In genomic region chr3:14887686-14888295, GRCm38 (mm10) we compare ENCODE assay signal across 9 mouse cellular contexts. TPM values are rescaled to one million over a fixed set of nuclear protein-coding genes. Genes with fewer than 3 reads are reported as not detected.
DNase-seq lines count a peak whose midpoint lies in the region; ATAC-seq and TF ChIP-seq lines count a peak whose summit lies in the region.
"Had no signal": no experiment of that assay in that cellular context is flagged by ENCODE, and none has a peak within 500 bp of the region (broad histone marks: within the 10 kb centered on the region; RNA-seq: fewer than 3 reads in every experiment).

No protein-coding gene starts in this region.

- WGBS in forebrain, embryonic 10.5 days = 69% methylated on average over 10 of the region's 10 CpGs
- WGBS in forebrain, embryonic 11.5 days = 69% methylated on average over 10 of the region's 10 CpGs
- 44% methylated on average over 10 of the region's 10 CpGs for WGBS in spleen, adult 2 months

- TF ChIP-seq POLR2A in spleen, adult 2 months (IDR thresholded peaks at IDR 0.05; ENCODE audit: low read depth, low read length) = no peak

- TF ChIP-seq CTCF in spleen, adult 2 months (IDR thresholded peaks at IDR 0.05; ENCODE audit: extremely low read depth, insufficient read depth, insufficient read length, insufficient replicate concordance) = no peak

- no peak for DNase-seq in forebrain, embryonic 10.5 days (ENCODE audit: extremely low spot score, low spot score)
- no peak for DNase-seq in forebrain, embryonic 11.5 days (ENCODE audit: low spot score)
- DNase-seq in spleen, adult 2 months (ENCODE audit: low read depth in 1 of 2, low spot score in 2 of 2) = no peak
- DNase-seq in spleen, postnatal 14 days (ENCODE audit: low spot score in 2 of 2) = no peak
- DNase-seq in lung, postnatal 10 days = peak; percentile 49
- no peak for DNase-seq in T-cell, adult 2 months (ENCODE audit: low spot score)
- DNase-seq in gastrocnemius, postnatal 36 days = no peak
- DNase-seq in layer of hippocampus, postnatal 10 days (ENCODE audit: low spot score in 2 of 2) = no peak
- DNase-seq: heart, adult 18-20 months had no signal

- no peak overlapping the region for H3K4me2 ChIP-seq in forebrain, embryonic 11.5 days (ENCODE audit: low read depth, low read length, severe bottlenecking)

- no peaks in the 10 kb centered on the region for H3K9me3 ChIP-seq in forebrain, embryonic 10.5 days
- H3K9me3 ChIP-seq in forebrain, embryonic 11.5 days (ENCODE audit: control insufficient read depth, low read length) = no peaks in the 10 kb centered on the region

- ATAC-seq in forebrain, embryonic 11.5 days (replicated peaks; ENCODE audit: low FRiP score) = no peak

- peaks cover 25% of the 10 kb centered on the region for H3K4me1 ChIP-seq in forebrain, embryonic 10.5 days
- H3K4me1 ChIP-seq in forebrain, embryonic 11.5 days (replicated peaks; ENCODE audit: control insufficient read depth, insufficient read depth, low read length) = no peaks in the 10 kb centered on the region
- H3K4me1 ChIP-seq in spleen, adult 2 months (ENCODE audit: control insufficient read depth, insufficient read depth, insufficient read length) = peaks cover 4% of the 10 kb centered on the region; the same call in 1 of the 2 replicates

- no peak overlapping the region for H3K9ac ChIP-seq in forebrain, embryonic 11.5 days (ENCODE audit: low read length)

- H3K27me3 ChIP-seq in forebrain, embryonic 10.5 days (ENCODE audit: poor library complexity, severe bottlenecking) = peaks cover 28% of the 10 kb centered on the region
- peaks cover 5% of the 10 kb centered on the region; the same call in 1 of the 2 replicates for H3K27me3 ChIP-seq in forebrain, embryonic 11.5 days (ENCODE audit: control insufficient read depth, insufficient read depth, low read length)
- peaks cover 10% of the 10 kb centered on the region for H3K27me3 ChIP-seq in spleen, adult 2 months (ENCODE audit: control insufficient read depth, insufficient read depth, low read length)

- H3K36me3 ChIP-seq in forebrain, embryonic 10.5 days (replicated peaks) = no peaks in the 10 kb centered on the region
- H3K36me3 ChIP-seq in forebrain, embryonic 11.5 days (ENCODE audit: control insufficient read depth, insufficient read depth, low read length) = no peaks in the 10 kb centered on the region
- no peaks in the 10 kb centered on the region for H3K36me3 ChIP-seq in spleen, adult 2 months (ENCODE audit: control insufficient read depth, insufficient read depth, low read length)

- H3K27ac ChIP-seq in forebrain, embryonic 10.5 days = no peak overlapping the region
- H3K27ac ChIP-seq in forebrain, embryonic 11.5 days (ENCODE audit: low read depth, low read length) = no peak overlapping the region
- no peak overlapping the region for H3K27ac ChIP-seq in spleen, adult 2 months (ENCODE audit: insufficient read depth, low read length)

- intact Hi-C loops in gastrocnemius, postnatal 36 days (cut with DNase I) = loop anchor here (5.0 kb wide), 2 partner anchors 165 to 310 kb away; no protein-coding TSS in a partner anchor

- peak overlapping the region; percentile 81 for H3K4me3 ChIP-seq in forebrain, embryonic 10.5 days
- H3K4me3 ChIP-seq in forebrain, embryonic 11.5 days (ENCODE audit: low read depth, low read length) = no peak overlapping the region
- H3K4me3 ChIP-seq in spleen, adult 2 months (ENCODE audit: extremely low read depth, insufficient read depth, insufficient read length) = peak overlapping the region; percentile 19

RNA-seq across cellular contexts. Expression of gene Car2, which starts 1.7 kb away (rescaled TPM):
- 88.4 and 120 TPM in 2 replicates for polyA plus RNA-seq in forebrain, embryonic 10.5 days (2016; fragmentation: Nextera tagmentation; extraction: Ambion mirVana)
- 105 and 114 TPM in 2 replicates for polyA plus RNA-seq in forebrain, embryonic 11.5 days (2014; fragmentation: Nextera tagmentation; extraction: Ambion mirVana)
- polyA plus RNA-seq in spleen, adult 2 months (2012; rRNA removed) = 639 and 730 TPM in 2 replicates
- 10 to 100 TPM; 12.1 to 15.4 TPM for total RNA-seq in gastrocnemius, postnatal 36 days (2021)
- 10 to 100 TPM; 62.4 to 64.3 TPM for total RNA-seq in layer of hippocampus, postnatal 10 days (2021)

RNA-seq across cellular contexts. Expression of gene Car3, which starts 24.5 kb away (rescaled TPM):
- polyA plus RNA-seq in forebrain, embryonic 10.5 days (2016; fragmentation: Nextera tagmentation; extraction: Ambion mirVana) = 2.2 and 3.4 TPM in 2 replicates
- 1.5 and 1.6 TPM in 2 replicates for polyA plus RNA-seq in forebrain, embryonic 11.5 days (2014; fragmentation: Nextera tagmentation; extraction: Ambion mirVana)
- 14.2 and 21.4 TPM in 2 replicates for polyA plus RNA-seq in spleen, adult 2 months (2012; rRNA removed)
- total RNA-seq in gastrocnemius, postnatal 36 days (2021) = 1,000 to 10,000 TPM in 1 of 2 experiments, 100 to 1,000 TPM in 1; 478 to 2,131 TPM
- 1 to 10 TPM; 1.1 to 1.3 TPM for total RNA-seq in layer of hippocampus, postnatal 10 days (2021)
